Mouse (Mus musculus) erythroblast, embryonic 14.5 days (primary cell): ENCODE results near the gene Tbx4. TPM values are rescaled to one million over a fixed set of nuclear protein-coding genes. Genes with fewer than 3 reads are reported as not detected.

Experiments
- H3K27me3 ChIP-seq: 2 replicates; pipeline ENCODE4 v1.6.1; 2012; ENCODE audit warnings: inconsistent platforms; ENCODE audit not compliant: control insufficient read depth
- H3K36me3 ChIP-seq: 2 replicates; pipeline ENCODE4 v1.6.1; 2012; ENCODE audit warnings: mild to moderate bottlenecking, inconsistent platforms; ENCODE audit not compliant: control insufficient read depth
- H3K4me1 ChIP-seq: 2 replicates; pipeline ENCODE4 v1.6.1; 2012; ENCODE audit warnings: inconsistent platforms; ENCODE audit not compliant: control insufficient read depth
- H3K4me3 ChIP-seq: replicated peaks from 2 replicates; pipeline ENCODE3; 2012; ENCODE audit warnings: moderate library complexity, mild to moderate bottlenecking, inconsistent platforms
- H3K9me3 ChIP-seq: 2 replicates; pipeline ENCODE4 v1.6.1; 2012; ENCODE audit warnings: low read length, inconsistent platforms, mixed read lengths; ENCODE audit not compliant: control insufficient read depth
- GATA1 ChIP-seq: IDR thresholded peaks from 2 replicates; pipeline ENCODE4 v1.6.1; 2012; ENCODE audit warnings: low read length, inconsistent platforms, mixed read lengths
- TAL1 ChIP-seq: IDR thresholded peaks from 3 replicates; pipeline ENCODE4 v1.6.1; 2012; ENCODE audit warnings: low read length, inconsistent platforms, mixed read lengths
- polyA plus RNA-seq: library from polyadenylated mRNA; stranded (reverse); fragments of >175 nt; gene quantifications from 2 replicates; pipeline ENCODE4 v1.2.3, GENCODE M21; 2012

Gene Tbx4
- polyA plus RNA-seq, 1 experiment: not detected

GRCm38 (mm10) chr11:85894136-85894530, 7.9 kb downstream of the Tbx4 start:
- H3K9me3 ChIP-seq: peaks cover 6% of the 10 kb centered on the region; the same call in 1 of the 2 replicates
- H3K36me3 ChIP-seq: no peaks in the 10 kb centered on the region
- no peak overlapping the region for H3K4me3 ChIP-seq
- H3K4me1 ChIP-seq: no peaks in the 10 kb centered on the region
- H3K27me3 ChIP-seq: peaks cover 98% of the 10 kb centered on the region
- no peak for TF ChIP-seq GATA1
- TF ChIP-seq TAL1: no peak

DNA sequence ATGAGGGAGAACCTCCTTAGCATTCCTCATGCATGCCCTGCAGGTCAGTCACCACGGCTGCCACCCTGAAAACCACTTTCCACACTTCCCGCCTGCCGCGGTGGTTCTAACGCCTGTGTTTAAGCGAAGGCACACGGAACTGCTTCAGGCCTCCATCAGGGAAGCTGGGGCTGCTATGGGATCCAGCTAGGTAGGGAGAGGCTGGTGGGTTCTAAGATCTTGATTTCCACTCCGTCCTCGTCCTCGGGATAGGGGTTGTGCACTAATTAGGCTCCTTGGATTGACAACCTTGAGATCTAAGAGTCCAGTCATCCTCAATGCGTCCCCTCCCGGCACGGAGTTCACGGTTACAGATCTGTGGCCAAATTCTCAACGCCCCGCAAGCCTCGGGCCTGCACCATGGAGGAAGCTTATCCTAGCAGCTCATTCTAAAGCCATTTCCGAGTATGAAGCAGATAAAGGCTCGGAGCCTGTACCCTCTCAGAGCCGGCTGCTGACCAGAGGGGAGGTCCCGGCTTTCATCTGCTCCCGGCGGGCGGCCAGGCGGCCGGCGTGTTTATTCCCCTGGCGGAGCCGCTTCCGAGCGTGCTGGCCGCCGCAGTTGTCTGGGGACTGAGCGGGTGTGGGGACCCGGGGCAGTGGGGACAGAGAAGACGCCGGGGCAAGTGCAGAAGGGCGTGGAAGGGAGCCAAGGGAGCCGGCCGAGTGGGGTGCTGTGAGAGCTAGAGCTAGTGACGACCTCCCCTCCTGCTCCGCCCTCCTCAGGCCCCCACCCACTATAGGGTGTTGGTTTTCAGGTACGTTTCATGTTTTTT, 8.7 kb downstream of the Tbx4 start:
- Histone ChIP-seq H3K27me3 (peaks cover 96% of the 10 kb centered on the region), H3K4me3 (no peak overlapping the region)
- TF ChIP-seq GATA1 (no peak), TAL1 (no peak)

GRCm38 (mm10) chr11:85896335-85896985, 10.2 kb downstream of the Tbx4 start:
- Histone ChIP-seq H3K4me3 (no peak overlapping the region), H3K27me3 (peaks cover 96% of the 10 kb centered on the region), H3K4me1 (no peaks in the 10 kb centered on the region), H3K36me3 (no peaks in the 10 kb centered on the region), H3K9me3 (no peaks in the 10 kb centered on the region; the same call in 1 of the 2 replicates)
- TF ChIP-seq TAL1 (no peak), GATA1 (no peak)

More for the DNA sequence above, 8.7 kb downstream of the Tbx4 start:
- H3K36me3 ChIP-seq: no peaks in the 10 kb centered on the region
- peaks cover 3% of the 10 kb centered on the region; the same call in 1 of the 2 replicates for H3K9me3 ChIP-seq
- no peaks in the 10 kb centered on the region for H3K4me1 ChIP-seq

GRCm38 (mm10) chr11:85900291-85900690, 14.1 kb downstream of the Tbx4 start:
- TF ChIP-seq GATA1: no peak
- TF ChIP-seq TAL1: no peak
- no peak overlapping the region for H3K4me3 ChIP-seq
- H3K4me1 ChIP-seq: no peaks in the 10 kb centered on the region
- no peaks in the 10 kb centered on the region for H3K36me3 ChIP-seq
- peaks cover 68% of the 10 kb centered on the region for H3K27me3 ChIP-seq
- no peaks in the 10 kb centered on the region for H3K9me3 ChIP-seq

GRCm38 (mm10) chr11:85909514-85909913, 23.3 kb downstream of the Tbx4 start:
- no peaks in the 10 kb centered on the region for H3K36me3 ChIP-seq
- TF ChIP-seq GATA1: no peak
- TF ChIP-seq TAL1: no peak
- no peaks in the 10 kb centered on the region for H3K9me3 ChIP-seq
- H3K27me3 ChIP-seq: no peaks in the 10 kb centered on the region; the same call in 1 of the 2 replicates
- no peak overlapping the region for H3K4me3 ChIP-seq
- H3K4me1 ChIP-seq: no peaks in the 10 kb centered on the region

DNA sequence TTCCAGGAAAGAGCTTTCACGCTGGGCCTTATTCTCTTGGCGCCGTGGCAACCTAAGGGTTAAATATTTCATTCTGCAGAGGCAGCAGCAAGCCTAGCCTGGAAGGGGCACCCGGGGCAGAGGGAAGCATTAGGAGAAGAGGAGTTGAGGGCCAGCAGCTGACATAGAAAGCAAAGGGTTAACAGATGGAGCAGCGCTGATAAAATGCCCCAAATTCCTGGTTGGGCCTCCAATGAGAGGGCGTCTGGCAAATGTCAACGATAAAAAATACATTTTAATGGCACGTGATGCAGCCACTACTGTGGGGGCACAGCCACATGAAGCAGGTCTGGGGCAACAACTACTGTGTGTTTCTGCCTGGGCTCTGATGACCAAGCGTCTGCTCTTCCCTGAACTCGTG, 23.9 kb downstream of the Tbx4 start:
- Histone ChIP-seq H3K27me3 (no peaks in the 10 kb centered on the region; the same call in 1 of the 2 replicates), H3K4me3 (no peak overlapping the region), H3K4me1 (no peaks in the 10 kb centered on the region), H3K36me3 (no peaks in the 10 kb centered on the region), H3K9me3 (no peaks in the 10 kb centered on the region)
- no peak for TF ChIP-seq TAL1
- no peak for TF ChIP-seq GATA1

DNA sequence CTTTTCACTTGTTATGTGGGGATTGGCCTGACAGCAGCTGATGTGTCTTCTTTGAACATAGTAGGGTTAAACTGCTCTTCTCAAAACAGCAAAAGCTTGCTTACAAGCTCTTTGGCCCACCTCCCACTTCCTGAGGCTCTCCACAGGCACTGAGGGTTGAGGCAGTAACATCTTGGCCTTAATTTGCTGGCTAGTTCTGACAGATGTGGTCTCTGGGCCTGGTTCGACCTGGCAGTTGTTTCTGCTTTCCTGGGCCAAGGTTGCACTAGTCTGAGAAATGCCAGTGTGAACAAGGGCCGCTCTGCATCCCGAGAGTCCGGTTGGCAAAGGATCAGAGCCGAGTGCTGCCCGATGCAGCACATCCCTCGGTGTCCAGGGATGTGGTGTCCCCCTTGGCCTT, 27.3 kb downstream of the Tbx4 start:
- Histone ChIP-seq H3K4me1 (no peaks in the 10 kb centered on the region), H3K36me3 (no peaks in the 10 kb centered on the region), H3K27me3 (peaks cover 11% of the 10 kb centered on the region), H3K4me3 (no peak overlapping the region), H3K9me3 (no peaks in the 10 kb centered on the region)
- no peak for TF ChIP-seq TAL1
- TF ChIP-seq GATA1: no peak

DNA sequence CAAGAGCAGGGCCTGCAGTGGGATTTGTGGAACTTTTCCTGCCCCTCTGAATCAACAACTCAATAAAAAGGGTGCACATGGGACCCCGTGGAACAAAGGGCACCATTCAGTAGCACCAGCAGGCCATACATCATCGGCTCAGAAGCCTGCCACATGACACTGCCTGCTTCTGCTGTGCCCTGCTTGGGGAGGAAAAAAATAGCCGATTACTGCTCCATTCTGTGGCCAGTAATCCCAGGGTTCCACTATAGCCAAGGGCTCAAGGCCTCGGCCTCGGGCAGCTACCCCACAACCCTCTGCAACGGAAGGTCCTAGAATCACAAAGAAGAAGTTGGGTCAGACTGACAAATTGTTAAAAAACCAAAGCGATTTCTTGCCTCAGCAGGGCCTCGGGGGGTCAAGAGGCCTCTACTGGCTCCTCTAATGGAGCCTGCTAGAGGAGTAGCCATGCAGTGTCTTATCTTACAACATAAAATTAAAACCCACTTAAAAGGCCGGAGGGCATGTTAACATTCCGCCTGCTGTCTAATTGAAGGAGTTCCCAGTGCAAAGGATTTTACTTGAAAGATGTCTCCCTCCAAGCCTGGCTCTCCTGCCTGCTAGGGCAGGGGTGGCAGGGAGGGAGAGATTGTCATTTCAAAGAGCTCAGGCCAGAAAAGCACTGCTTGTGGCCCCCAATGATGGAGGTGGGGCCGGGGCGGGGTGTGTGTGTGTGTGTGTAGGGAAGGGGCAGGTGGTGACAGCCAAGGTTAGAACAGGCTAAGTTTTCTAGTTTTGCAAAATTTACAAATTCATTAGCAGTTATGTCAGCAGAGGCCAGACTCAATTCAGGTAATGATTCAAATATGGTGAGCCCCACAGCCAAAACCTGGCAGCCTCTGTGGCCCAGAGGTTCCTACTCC, 31.1 kb downstream of the Tbx4 start:
- Histone ChIP-seq H3K36me3 (no peaks in the 10 kb centered on the region), H3K27me3 (peaks cover 30% of the 10 kb centered on the region), H3K4me1 (no peaks in the 10 kb centered on the region), H3K9me3 (no peaks in the 10 kb centered on the region), H3K4me3 (no peak overlapping the region)
- TF ChIP-seq GATA1 (no peak), TAL1 (no peak)
